Mouse (Mus musculus): ENCODE data around the gene Alox12. TPM values are rescaled to one million over a fixed set of nuclear protein-coding genes. Genes with fewer than 3 reads are reported as not detected.
A peak's percentile ranks its signal among the peaks of the same experiment; 100 is the strongest.

The Alox12 gene
- polyA plus RNA-seq, 1 experiment = 82.5 TPM

DNA sequence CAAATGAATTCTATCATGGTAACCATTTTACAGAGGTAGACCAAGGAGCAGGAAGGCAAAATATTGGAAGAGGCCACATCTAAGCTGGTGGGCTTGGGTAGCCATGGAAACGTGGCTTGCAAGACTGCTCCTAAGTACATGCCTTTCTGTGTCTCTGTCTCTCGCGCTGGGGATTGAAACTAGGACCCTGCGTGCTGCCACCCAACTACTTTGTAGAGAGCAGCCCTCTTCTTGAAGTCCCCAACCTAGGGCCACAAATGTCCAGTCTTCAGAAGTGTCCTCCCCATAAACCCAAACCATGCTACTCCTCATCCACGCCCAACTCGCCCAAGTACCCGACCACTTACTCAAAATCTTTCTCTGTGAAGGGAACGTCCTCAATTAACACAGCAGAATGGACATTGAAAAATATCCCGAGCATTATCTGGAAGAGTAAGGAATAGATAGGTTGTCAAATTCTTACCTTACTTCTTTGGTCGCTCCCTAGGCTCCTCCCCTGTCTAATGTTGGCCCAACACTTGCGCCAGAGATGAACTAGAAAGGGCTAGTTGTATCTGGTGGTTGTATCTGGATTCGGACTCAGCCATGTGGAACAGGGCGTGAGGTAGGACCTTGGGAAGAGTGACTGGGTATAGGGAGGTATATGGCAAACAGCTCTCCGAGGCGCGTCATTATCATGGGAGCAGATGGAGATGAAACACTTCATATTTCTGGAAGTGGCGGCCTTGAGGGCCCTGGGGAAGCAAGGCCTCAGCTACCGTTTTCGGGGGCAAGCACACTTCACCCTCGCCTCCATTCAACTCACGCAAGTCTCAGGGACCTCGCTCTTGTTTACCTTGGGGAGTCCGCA lies 16.3 kb downstream of the Alox12 start:
- peaks cover 3% of the 10 kb centered on the region; the same call in 1 of the 2 replicates for H3K4me1 ChIP-seq (ENCODE audit: control insufficient read depth, insufficient read depth, low read length)
- WGBS = 13% methylated on average over 23 of the region's 23 CpGs
- TF ChIP-seq CTCF (IDR thresholded peaks at IDR 0.05; ENCODE audit: control insufficient read depth, insufficient read depth, low read length) = no peak
- no peak for TF ChIP-seq POLR2A (IDR thresholded peaks at IDR 0.05; ENCODE audit: borderline replicate concordance, control insufficient read depth, low read depth, low read length)
- H3K27ac ChIP-seq (ENCODE audit: control insufficient read depth, insufficient read depth, low read depth, low read length, poor library complexity) = peak overlapping the region; percentile 96
- peak overlapping the region; percentile 89 for H3K4me3 ChIP-seq (replicated peaks; ENCODE audit: control insufficient read depth, low read depth, low read length)

DNA sequence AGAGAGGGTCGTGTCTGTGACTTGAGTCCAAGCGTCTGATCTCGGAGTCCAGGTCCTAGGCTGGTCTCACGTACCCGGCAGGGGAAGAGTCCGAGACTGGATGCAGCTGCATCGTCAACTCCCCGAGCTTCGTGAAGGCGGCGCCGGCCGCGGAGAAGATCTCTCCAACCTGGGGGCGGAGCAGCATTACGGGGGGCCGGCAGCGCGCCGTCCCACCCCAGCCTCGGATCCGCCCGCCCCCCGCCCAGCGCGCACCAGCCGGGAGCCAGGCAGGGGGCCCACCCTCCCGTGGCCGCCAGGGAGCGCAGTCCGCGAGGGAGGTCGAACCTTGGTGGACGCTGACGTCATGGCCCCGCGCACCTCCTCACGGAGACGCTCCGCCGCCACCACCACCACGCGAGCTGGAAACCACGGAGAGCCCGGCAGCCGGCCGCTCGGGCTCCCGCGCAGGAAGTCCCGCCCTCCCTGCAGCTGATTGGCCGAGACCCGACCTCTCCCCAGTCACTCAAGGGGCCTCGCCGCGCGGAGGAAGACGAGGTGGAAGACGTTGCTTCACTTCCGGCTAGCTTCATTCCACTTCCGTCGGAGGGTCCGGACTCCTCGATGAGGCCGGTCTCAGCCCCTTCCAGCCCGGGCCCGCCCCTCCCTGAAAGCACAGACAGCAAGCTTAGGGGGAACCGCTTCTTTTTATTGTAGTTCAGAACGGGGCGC lies 17.5 kb downstream of the Alox12 start, which contains the start of gene 0610010K14Rik:
Gene 0610010K14Rik, minus strand, starts transcription at position 458 of the 711 bp plus-strand sequence.
- WGBS = under 1% methylated on average over 69 of the region's 70 CpGs
- Histone ChIP-seq H3K4me1 (ENCODE audit: control insufficient read depth, insufficient read depth, low read length) (peaks cover 3% of the 10 kb centered on the region; the same call in 1 of the 2 replicates), H3K27ac (ENCODE audit: control insufficient read depth, insufficient read depth, low read depth, low read length, poor library complexity) (peak within 1 kb of the TSS; percentile 96), H3K4me3 (replicated peaks; ENCODE audit: control insufficient read depth, low read depth, low read length) (peak within 1 kb of the TSS; percentile 89)
- TF ChIP-seq CTCF (IDR thresholded peaks at IDR 0.05; ENCODE audit: control insufficient read depth, insufficient read depth, low read length) (peak; percentile 66; the same call in 1 of the 2 replicates), POLR2A (IDR thresholded peaks at IDR 0.05; ENCODE audit: borderline replicate concordance, control insufficient read depth, low read depth, low read length) (peak; percentile 91)

DNA sequence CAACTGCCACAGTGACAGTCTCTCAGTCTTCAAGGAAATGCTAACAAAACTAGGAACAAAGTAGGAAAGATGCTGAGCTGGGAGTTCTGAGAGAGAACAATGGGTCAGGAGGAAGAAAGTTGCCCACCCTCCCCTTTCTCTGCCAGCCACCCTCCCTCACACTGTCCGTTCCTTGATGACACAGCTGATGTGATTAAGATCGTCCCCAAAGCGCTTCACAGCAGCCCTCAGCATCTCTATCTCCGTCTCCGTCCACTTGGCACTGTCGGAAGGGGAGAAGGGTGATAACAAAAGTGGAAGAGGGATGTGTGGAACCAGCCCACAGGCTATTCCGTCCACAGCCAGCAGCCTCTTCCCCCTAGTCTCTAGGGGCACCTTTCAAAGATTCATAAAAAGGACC lies 18.4 kb downstream of the Alox12 start:
- no peak for TF ChIP-seq POLR2A (IDR thresholded peaks at IDR 0.05; ENCODE audit: borderline replicate concordance, control insufficient read depth, low read depth, low read length)
- no peak for TF ChIP-seq CTCF (IDR thresholded peaks at IDR 0.05; ENCODE audit: control insufficient read depth, insufficient read depth, low read length)
- WGBS = 47% methylated on average over 7 of the region's 7 CpGs
- H3K4me1 ChIP-seq (ENCODE audit: control insufficient read depth, insufficient read depth, low read length) = peaks cover 3% of the 10 kb centered on the region; the same call in 1 of the 2 replicates
- peak overlapping the region; percentile 55 for H3K4me3 ChIP-seq (replicated peaks; ENCODE audit: control insufficient read depth, low read depth, low read length)
- peak overlapping the region; percentile 7; the same call in 1 of the 2 replicates for H3K27ac ChIP-seq (ENCODE audit: control insufficient read depth, insufficient read depth, low read depth, low read length, poor library complexity)

DNA sequence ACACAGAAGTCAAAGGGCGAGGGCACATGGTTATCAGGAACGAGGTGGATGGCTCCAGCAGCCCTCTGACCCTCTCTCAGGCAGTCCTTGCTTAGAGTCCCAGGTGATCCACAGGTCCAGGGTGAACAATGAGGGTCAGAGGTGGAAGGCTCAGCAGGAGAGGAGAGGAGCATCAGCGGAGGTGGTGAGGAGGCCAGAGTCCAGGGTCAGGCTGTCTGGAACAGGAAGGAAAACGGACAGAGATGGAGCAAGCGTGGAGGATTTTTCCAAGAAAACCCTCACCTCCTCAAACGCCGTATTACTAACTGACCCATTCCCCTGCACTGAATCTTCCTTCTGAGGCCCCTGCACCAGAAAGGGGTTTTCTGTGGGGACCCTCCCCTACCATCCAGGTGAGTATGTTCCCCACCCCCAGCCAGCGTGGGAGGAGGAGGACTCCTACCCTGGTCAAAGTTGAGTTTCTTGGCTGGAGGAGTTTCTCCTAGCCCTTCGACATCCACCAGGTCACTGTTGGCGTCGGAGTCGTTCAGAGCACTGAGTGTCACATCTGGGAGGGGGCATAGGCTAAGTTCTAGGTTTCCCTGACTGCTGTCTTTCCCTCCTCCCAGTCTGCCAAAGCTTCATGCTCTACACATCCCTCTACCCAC lies 19.8 kb downstream of the Alox12 start:
- WGBS = 86% methylated on average over 12 of the region's 12 CpGs
- H3K27ac ChIP-seq (ENCODE audit: control insufficient read depth, insufficient read depth, low read depth, low read length, poor library complexity) = no peak overlapping the region

DNA sequence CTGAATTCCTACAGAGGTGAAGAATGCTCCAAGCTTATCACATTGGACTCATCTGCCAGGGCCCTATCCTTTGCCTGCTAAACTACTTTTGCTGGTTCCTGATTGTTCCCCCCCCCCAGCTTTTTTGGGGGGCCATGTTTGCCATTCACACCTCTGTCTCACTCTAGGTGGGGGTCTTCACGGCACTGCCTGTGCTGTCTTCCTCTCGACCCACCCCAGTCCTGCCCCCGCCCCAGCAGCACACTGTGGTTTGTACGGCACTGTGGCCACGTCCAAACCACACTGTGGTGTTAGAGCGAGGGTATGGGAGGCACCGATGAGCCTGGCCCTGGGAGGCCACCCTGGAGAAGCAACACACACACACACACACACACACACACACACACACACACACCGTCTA lies 20.7 kb downstream of the Alox12 start:
- WGBS = 32% methylated on average over 8 of the region's 8 CpGs
- Histone ChIP-seq H3K4me1 (ENCODE audit: control insufficient read depth, insufficient read depth, low read length) (peaks cover 3% of the 10 kb centered on the region; the same call in 1 of the 2 replicates), H3K27ac (ENCODE audit: control insufficient read depth, insufficient read depth, low read depth, low read length, poor library complexity) (no peak overlapping the region), H3K4me3 (replicated peaks; ENCODE audit: control insufficient read depth, low read depth, low read length) (no peak overlapping the region)
- TF ChIP-seq CTCF (IDR thresholded peaks at IDR 0.05; ENCODE audit: control insufficient read depth, insufficient read depth, low read length) (no peak), POLR2A (IDR thresholded peaks at IDR 0.05; ENCODE audit: borderline replicate concordance, control insufficient read depth, low read depth, low read length) (no peak)

More for the DNA sequence above, 19.8 kb downstream of the Alox12 start:
- Histone ChIP-seq H3K4me1 (ENCODE audit: control insufficient read depth, insufficient read depth, low read length) (peaks cover 3% of the 10 kb centered on the region; the same call in 1 of the 2 replicates), H3K4me3 (replicated peaks; ENCODE audit: control insufficient read depth, low read depth, low read length) (no peak overlapping the region)
- TF ChIP-seq CTCF (IDR thresholded peaks at IDR 0.05; ENCODE audit: control insufficient read depth, insufficient read depth, low read length) (no peak), POLR2A (IDR thresholded peaks at IDR 0.05; ENCODE audit: borderline replicate concordance, control insufficient read depth, low read depth, low read length) (no peak)

DNA sequence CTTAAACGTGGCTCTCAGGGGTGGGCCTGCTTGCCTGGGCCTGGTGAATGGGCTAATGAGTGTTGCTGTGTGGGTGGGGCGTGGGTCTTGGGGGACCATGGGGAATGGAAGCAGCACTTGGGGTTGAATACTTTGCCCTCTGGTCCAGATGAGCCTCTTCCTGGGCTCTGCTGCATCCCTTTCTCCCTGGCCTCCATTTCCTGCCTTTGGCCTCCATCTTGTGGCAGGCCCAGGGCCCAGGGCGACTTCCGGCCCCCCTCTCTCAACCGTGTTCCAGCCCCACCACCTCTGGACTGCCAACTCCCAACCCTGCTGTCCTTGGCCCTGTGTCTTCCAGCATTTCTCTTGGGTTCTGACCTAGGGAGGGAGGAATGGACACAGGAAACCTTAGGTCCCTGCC lies 21.1 kb downstream of the Alox12 start:
- 86% methylated on average over 5 of the region's 5 CpGs for WGBS
- Histone ChIP-seq H3K4me3 (replicated peaks; ENCODE audit: control insufficient read depth, low read depth, low read length) (no peak overlapping the region), H3K27ac (ENCODE audit: control insufficient read depth, insufficient read depth, low read depth, low read length, poor library complexity) (no peak overlapping the region), H3K4me1 (ENCODE audit: control insufficient read depth, insufficient read depth, low read length) (peaks cover 3% of the 10 kb centered on the region; the same call in 1 of the 2 replicates)
- TF ChIP-seq POLR2A (IDR thresholded peaks at IDR 0.05; ENCODE audit: borderline replicate concordance, control insufficient read depth, low read depth, low read length) = no peak
- no peak for TF ChIP-seq CTCF (IDR thresholded peaks at IDR 0.05; ENCODE audit: control insufficient read depth, insufficient read depth, low read length)

DNA sequence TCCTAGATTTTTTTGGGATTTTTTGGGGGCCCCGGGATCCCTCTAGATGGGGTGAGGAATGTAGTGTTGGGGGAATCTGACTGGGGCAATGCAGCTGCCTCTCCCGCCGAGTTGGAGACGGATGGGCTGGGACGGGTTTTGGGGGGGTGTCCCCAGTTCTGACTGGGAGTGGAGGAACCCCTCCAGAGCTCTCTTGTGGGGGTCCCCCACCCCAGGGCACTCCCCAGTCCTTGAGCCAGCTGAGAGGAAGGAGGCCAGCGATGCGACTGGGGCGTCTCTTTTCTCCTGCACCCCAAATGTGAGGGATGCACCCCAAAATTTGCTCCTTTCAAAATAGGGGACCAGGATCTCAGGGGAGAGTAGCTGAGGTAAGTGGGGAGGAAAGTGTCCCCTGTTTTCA lies 22.1 kb downstream of the Alox12 start:
- no peak for TF ChIP-seq POLR2A (IDR thresholded peaks at IDR 0.05; ENCODE audit: borderline replicate concordance, control insufficient read depth, low read depth, low read length)
- TF ChIP-seq CTCF (IDR thresholded peaks at IDR 0.05; ENCODE audit: control insufficient read depth, insufficient read depth, low read length) = no peak
- no peak overlapping the region for H3K4me3 ChIP-seq (replicated peaks; ENCODE audit: control insufficient read depth, low read depth, low read length)

More for the DNA sequence above, 22.1 kb downstream of the Alox12 start:
- WGBS = 70% methylated on average over 8 of the region's 8 CpGs
- H3K4me1 ChIP-seq (ENCODE audit: control insufficient read depth, insufficient read depth, low read length) = peaks cover 3% of the 10 kb centered on the region; the same call in 1 of the 2 replicates
- no peak overlapping the region for H3K27ac ChIP-seq (ENCODE audit: control insufficient read depth, insufficient read depth, low read depth, low read length, poor library complexity)
